Mouse (Mus musculus): ENCODE measurements at regions not wholly inside any gene's neighbourhood (a gene's known extent, or its start where the extent isn't known, plus 50 kb on each side); places are given as distances from the start of the nearest gene placed in this dataset.

- H3K4me3 ChIP-seq (ENCODE audit: low read depth, low read length), result no peak overlapping the region
- no peaks in the 10 kb centered on the region for H3K9me3 ChIP-seq (ENCODE audit: control insufficient read depth, low read length)
- H3K36me3 ChIP-seq (ENCODE audit: control insufficient read depth, insufficient read depth, low read length), result no peaks in the 10 kb centered on the region
- H3K4me2 ChIP-seq (ENCODE audit: low read depth, low read length, severe bottlenecking), result no peak overlapping the region
- ATAC-seq (replicated peaks; ENCODE audit: low FRiP score) (no peak), DNase-seq (ENCODE audit: low spot score) (no peak)
- WGBS, result 82% methylated on average over 5 of the region's 5 CpGs
- no peaks in the 10 kb centered on the region for H3K4me1 ChIP-seq (replicated peaks; ENCODE audit: control insufficient read depth, insufficient read depth, low read length)
- H3K27me3 ChIP-seq (ENCODE audit: control insufficient read depth, insufficient read depth, low read length), result no peaks in the 10 kb centered on the region
- H3K9ac ChIP-seq (ENCODE audit: low read length), result no peak overlapping the region
- H3K27ac ChIP-seq (ENCODE audit: low read depth, low read length), result no peak overlapping the region
Measured at GRCm38 (mm10) chr5:132826009-132826408, 282.9 kb upstream of the Auts2 start.

- Histone ChIP-seq H3K9me3 (ENCODE audit: control insufficient read depth, low read length) (no peaks in the 10 kb centered on the region), H3K4me1 (replicated peaks; ENCODE audit: control insufficient read depth, insufficient read depth, low read length) (no peaks in the 10 kb centered on the region), H3K27ac (ENCODE audit: low read depth, low read length) (no peak overlapping the region), H3K4me2 (ENCODE audit: low read depth, low read length, severe bottlenecking) (no peak overlapping the region), H3K4me3 (ENCODE audit: low read depth, low read length) (no peak overlapping the region), H3K27me3 (ENCODE audit: control insufficient read depth, insufficient read depth, low read length) (no peaks in the 10 kb centered on the region), H3K36me3 (ENCODE audit: control insufficient read depth, insufficient read depth, low read length) (no peaks in the 10 kb centered on the region), H3K9ac (ENCODE audit: low read length) (no peak overlapping the region)
- DNase-seq (ENCODE audit: low spot score), result no peak
- no peak for ATAC-seq (replicated peaks; ENCODE audit: low FRiP score)
- 90% methylated on average over 9 of the region's 9 CpGs for WGBS
Measured at GRCm38 (mm10) chr5:132817665-132818064, 274.5 kb upstream of the Auts2 start.

GRCm38 (mm10) chr5:132809181-132809580 is 266.0 kb upstream of the Auts2 start:
- 87% methylated on average over 4 of the region's 4 CpGs for WGBS

GRCm38 (mm10) chr5:132796061-132796460 is 252.9 kb upstream of the Auts2 start:
- DNase-seq (ENCODE audit: low spot score), result no peak
- no peak overlapping the region for H3K4me3 ChIP-seq (ENCODE audit: low read depth, low read length)
- no peaks in the 10 kb centered on the region for H3K36me3 ChIP-seq (ENCODE audit: control insufficient read depth, insufficient read depth, low read length)
- no peak overlapping the region for H3K27ac ChIP-seq (ENCODE audit: low read depth, low read length)
- no peaks in the 10 kb centered on the region for H3K4me1 ChIP-seq (replicated peaks; ENCODE audit: control insufficient read depth, insufficient read depth, low read length)
- ATAC-seq (replicated peaks; ENCODE audit: low FRiP score), result no peak
- H3K27me3 ChIP-seq (ENCODE audit: control insufficient read depth, insufficient read depth, low read length), result no peaks in the 10 kb centered on the region
- H3K9me3 ChIP-seq (ENCODE audit: control insufficient read depth, low read length), result no peaks in the 10 kb centered on the region; the same call in 1 of the 2 replicates
- 96% methylated on average over 1 of the region's 1 CpGs for WGBS
- no peak overlapping the region for H3K4me2 ChIP-seq (ENCODE audit: low read depth, low read length, severe bottlenecking)
- no peak overlapping the region for H3K9ac ChIP-seq (ENCODE audit: low read length)

More at GRCm38 (mm10) chr5:132809181-132809580, 266.0 kb upstream of the Auts2 start:
- no peak overlapping the region for H3K9ac ChIP-seq (ENCODE audit: low read length)
- no peak overlapping the region for H3K4me3 ChIP-seq (ENCODE audit: low read depth, low read length)
- H3K36me3 ChIP-seq (ENCODE audit: control insufficient read depth, insufficient read depth, low read length), result no peaks in the 10 kb centered on the region
- H3K27me3 ChIP-seq (ENCODE audit: control insufficient read depth, insufficient read depth, low read length), result no peaks in the 10 kb centered on the region
- no peaks in the 10 kb centered on the region for H3K9me3 ChIP-seq (ENCODE audit: control insufficient read depth, low read length)
- DNase-seq (ENCODE audit: low spot score) (no peak), ATAC-seq (replicated peaks; ENCODE audit: low FRiP score) (no peak)
- no peak overlapping the region for H3K27ac ChIP-seq (ENCODE audit: low read depth, low read length)
- no peaks in the 10 kb centered on the region for H3K4me1 ChIP-seq (replicated peaks; ENCODE audit: control insufficient read depth, insufficient read depth, low read length)
- no peak overlapping the region for H3K4me2 ChIP-seq (ENCODE audit: low read depth, low read length, severe bottlenecking)

GRCm38 (mm10) chr5:132792484-132792883 is 249.3 kb upstream of the Auts2 start:
- H3K9ac ChIP-seq (ENCODE audit: low read length), result no peak overlapping the region
- 73% methylated on average over 5 of the region's 5 CpGs for WGBS

GRCm38 (mm10) chr5:132785291-132785690 is 242.1 kb upstream of the Auts2 start:
- Histone ChIP-seq H3K4me1 (replicated peaks; ENCODE audit: control insufficient read depth, insufficient read depth, low read length) (no peaks in the 10 kb centered on the region), H3K9ac (ENCODE audit: low read length) (no peak overlapping the region), H3K27ac (ENCODE audit: low read depth, low read length) (no peak overlapping the region), H3K4me3 (ENCODE audit: low read depth, low read length) (no peak overlapping the region), H3K27me3 (ENCODE audit: control insufficient read depth, insufficient read depth, low read length) (no peaks in the 10 kb centered on the region), H3K36me3 (ENCODE audit: control insufficient read depth, insufficient read depth, low read length) (no peaks in the 10 kb centered on the region), H3K9me3 (ENCODE audit: control insufficient read depth, low read length) (no peaks in the 10 kb centered on the region), H3K4me2 (ENCODE audit: low read depth, low read length, severe bottlenecking) (no peak overlapping the region)
- no peak for DNase-seq (ENCODE audit: low spot score)
- WGBS, result 68% methylated on average over 3 of the region's 3 CpGs
- no peak for ATAC-seq (replicated peaks; ENCODE audit: low FRiP score)

More at GRCm38 (mm10) chr5:132792484-132792883, 249.3 kb upstream of the Auts2 start:
- Histone ChIP-seq H3K27ac (ENCODE audit: low read depth, low read length) (no peak overlapping the region), H3K4me1 (replicated peaks; ENCODE audit: control insufficient read depth, insufficient read depth, low read length) (no peaks in the 10 kb centered on the region), H3K4me3 (ENCODE audit: low read depth, low read length) (no peak overlapping the region), H3K27me3 (ENCODE audit: control insufficient read depth, insufficient read depth, low read length) (no peaks in the 10 kb centered on the region), H3K36me3 (ENCODE audit: control insufficient read depth, insufficient read depth, low read length) (no peaks in the 10 kb centered on the region), H3K4me2 (ENCODE audit: low read depth, low read length, severe bottlenecking) (no peak overlapping the region), H3K9me3 (ENCODE audit: control insufficient read depth, low read length) (no peaks in the 10 kb centered on the region)
- DNase-seq (ENCODE audit: low spot score) (no peak), ATAC-seq (replicated peaks; ENCODE audit: low FRiP score) (no peak)

GRCm38 (mm10) chr5:132784791-132785190 is 241.6 kb upstream of the Auts2 start:
- H3K4me2 ChIP-seq (ENCODE audit: low read depth, low read length, severe bottlenecking), result no peak overlapping the region
- 92% methylated on average over 4 of the region's 4 CpGs for WGBS
- H3K27me3 ChIP-seq (ENCODE audit: control insufficient read depth, insufficient read depth, low read length), result no peaks in the 10 kb centered on the region
- DNase-seq (ENCODE audit: low spot score) (no peak), ATAC-seq (replicated peaks; ENCODE audit: low FRiP score) (no peak)
- H3K9ac ChIP-seq (ENCODE audit: low read length), result no peak overlapping the region
- no peak overlapping the region for H3K27ac ChIP-seq (ENCODE audit: low read depth, low read length)
- H3K9me3 ChIP-seq (ENCODE audit: control insufficient read depth, low read length), result no peaks in the 10 kb centered on the region
- no peak overlapping the region for H3K4me3 ChIP-seq (ENCODE audit: low read depth, low read length)
- H3K36me3 ChIP-seq (ENCODE audit: control insufficient read depth, insufficient read depth, low read length), result no peaks in the 10 kb centered on the region
- no peaks in the 10 kb centered on the region for H3K4me1 ChIP-seq (replicated peaks; ENCODE audit: control insufficient read depth, insufficient read depth, low read length)

GRCm38 (mm10) chr5:132774141-132774680 is 231.1 kb upstream of the Auts2 start:
- Histone ChIP-seq H3K9me3 (ENCODE audit: control insufficient read depth, low read length) (no peaks in the 10 kb centered on the region), H3K4me1 (replicated peaks; ENCODE audit: control insufficient read depth, insufficient read depth, low read length) (no peaks in the 10 kb centered on the region), H3K27me3 (ENCODE audit: control insufficient read depth, insufficient read depth, low read length) (no peaks in the 10 kb centered on the region), H3K4me2 (ENCODE audit: low read depth, low read length, severe bottlenecking) (no peak overlapping the region), H3K4me3 (ENCODE audit: low read depth, low read length) (no peak overlapping the region), H3K36me3 (ENCODE audit: control insufficient read depth, insufficient read depth, low read length) (no peaks in the 10 kb centered on the region), H3K9ac (ENCODE audit: low read length) (no peak overlapping the region), H3K27ac (ENCODE audit: low read depth, low read length) (no peak overlapping the region)
- DNase-seq (ENCODE audit: low spot score), result no peak
- WGBS, result 81% methylated on average over 1 of the region's 1 CpGs
- ATAC-seq (replicated peaks; ENCODE audit: low FRiP score), result no peak

GRCm38 (mm10) chr5:132760396-132760795 is 217.3 kb upstream of the Auts2 start:
- Histone ChIP-seq H3K27me3 (ENCODE audit: control insufficient read depth, insufficient read depth, low read length) (no peaks in the 10 kb centered on the region), H3K27ac (ENCODE audit: low read depth, low read length) (no peak overlapping the region), H3K4me3 (ENCODE audit: low read depth, low read length) (no peak overlapping the region), H3K4me1 (replicated peaks; ENCODE audit: control insufficient read depth, insufficient read depth, low read length) (no peaks in the 10 kb centered on the region), H3K4me2 (ENCODE audit: low read depth, low read length, severe bottlenecking) (no peak overlapping the region), H3K36me3 (ENCODE audit: control insufficient read depth, insufficient read depth, low read length) (no peaks in the 10 kb centered on the region), H3K9ac (ENCODE audit: low read length) (no peak overlapping the region), H3K9me3 (ENCODE audit: control insufficient read depth, low read length) (no peaks in the 10 kb centered on the region)
- 81% methylated on average over 4 of the region's 4 CpGs for WGBS
- DNase-seq (ENCODE audit: low spot score), result no peak
- ATAC-seq (replicated peaks; ENCODE audit: low FRiP score), result no peak

Measured in forebrain, embryonic 11.5 days (tissue).